Mouse (Mus musculus): ENCODE measurements around the gene Ank3. TPM values are rescaled to one million over a fixed set of nuclear protein-coding genes. Genes with fewer than 3 reads are reported as not detected.
A peak's percentile ranks its signal among the peaks of the same experiment; 100 is the strongest.

Gene Ank3
- polyA plus RNA-seq, 1 experiment from 2014 or later, result 48.8 TPM

DNA sequence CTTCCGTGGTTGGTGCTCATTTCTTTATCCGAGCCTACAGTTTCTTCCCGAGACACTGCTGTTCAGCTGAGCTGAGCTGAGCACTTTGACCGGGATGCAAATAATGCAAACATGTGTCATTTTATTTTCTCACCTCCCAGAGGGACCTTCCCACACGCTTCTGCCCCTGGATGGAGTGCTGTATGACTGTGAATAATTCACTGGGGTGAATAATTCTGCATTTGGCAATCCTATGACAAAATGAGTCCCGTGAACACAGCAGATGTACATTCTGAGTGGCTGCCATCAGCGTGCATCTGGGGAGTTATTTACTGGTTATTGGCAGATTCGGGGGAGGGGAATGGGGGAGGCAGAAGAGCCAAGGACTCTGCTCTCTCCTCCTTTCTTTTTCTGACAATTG is 345.6 kb downstream of the Ank3 start:
- TF ChIP-seq CTCF (IDR thresholded peaks at IDR 0.05; ENCODE audit: low read depth), result no peak
- no peak overlapping the region for H3K9ac ChIP-seq (ENCODE audit: low read depth, low read length)
- 39% methylated on average over 8 of the region's 8 CpGs for WGBS
- 0 out of 2 replicates have a peak, but pooled peaks cover 8% of the 10 kb centered on the region for H3K4me1 ChIP-seq (replicated peaks; ENCODE audit: insufficient read depth, low read length)
- H3K27ac ChIP-seq, result no peak overlapping the region; the same call in 1 of the 2 replicates
- DNase-seq (ENCODE audit: low spot score) (no peak), ATAC-seq (replicated peaks; ENCODE audit: low FRiP score, low read depth) (no peak)
- no peaks in the 10 kb centered on the region for H3K36me3 ChIP-seq (ENCODE audit: insufficient read depth, low read length)
- no peak overlapping the region for H3K4me3 ChIP-seq (replicated peaks; ENCODE audit: low read depth, low read length)
- no peaks in the 10 kb centered on the region for H3K9me3 ChIP-seq (replicated peaks; ENCODE audit: low read length)
- no peaks in the 10 kb centered on the region for H3K27me3 ChIP-seq (ENCODE audit: insufficient read depth, low read length)
- no peak overlapping the region for H3K4me2 ChIP-seq (ENCODE audit: low read length)

DNA sequence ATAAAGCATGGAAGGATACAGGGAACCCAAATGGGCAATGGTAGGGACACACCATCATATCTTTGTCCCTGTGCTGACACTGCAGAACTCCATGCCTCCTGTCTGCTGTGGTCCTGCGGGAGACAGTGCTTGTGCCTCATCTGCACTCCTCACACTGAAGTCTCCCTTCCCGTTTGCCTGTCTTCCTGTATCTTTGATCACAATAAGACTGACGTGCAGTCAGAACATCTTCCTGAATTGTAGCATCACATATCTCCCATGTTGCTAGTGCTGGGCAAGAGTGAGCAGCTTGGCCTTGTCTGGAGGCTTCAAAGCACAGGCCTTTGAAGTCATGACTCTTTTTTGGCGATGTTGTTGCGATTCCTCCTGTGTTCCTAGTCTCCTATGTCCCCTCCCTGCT is 346.3 kb downstream of the Ank3 start:
- ATAC-seq (replicated peaks; ENCODE audit: low FRiP score, low read depth) (no peak), DNase-seq (ENCODE audit: low spot score) (no peak)
- Histone ChIP-seq H3K27me3 (ENCODE audit: insufficient read depth, low read length) (no peaks in the 10 kb centered on the region), H3K4me1 (replicated peaks; ENCODE audit: insufficient read depth, low read length) (0 out of 2 replicates have a peak, but pooled peaks cover 8% of the 10 kb centered on the region), H3K9me3 (replicated peaks; ENCODE audit: low read length) (no peaks in the 10 kb centered on the region), H3K27ac (no peak overlapping the region), H3K4me2 (ENCODE audit: low read length) (no peak overlapping the region), H3K4me3 (replicated peaks; ENCODE audit: low read depth, low read length) (no peak overlapping the region), H3K36me3 (ENCODE audit: insufficient read depth, low read length) (no peaks in the 10 kb centered on the region), H3K9ac (ENCODE audit: low read depth, low read length) (no peak overlapping the region)
- no peak for TF ChIP-seq CTCF (IDR thresholded peaks at IDR 0.05; ENCODE audit: low read depth)
- WGBS, result 73% methylated on average over 5 of the region's 5 CpGs

DNA sequence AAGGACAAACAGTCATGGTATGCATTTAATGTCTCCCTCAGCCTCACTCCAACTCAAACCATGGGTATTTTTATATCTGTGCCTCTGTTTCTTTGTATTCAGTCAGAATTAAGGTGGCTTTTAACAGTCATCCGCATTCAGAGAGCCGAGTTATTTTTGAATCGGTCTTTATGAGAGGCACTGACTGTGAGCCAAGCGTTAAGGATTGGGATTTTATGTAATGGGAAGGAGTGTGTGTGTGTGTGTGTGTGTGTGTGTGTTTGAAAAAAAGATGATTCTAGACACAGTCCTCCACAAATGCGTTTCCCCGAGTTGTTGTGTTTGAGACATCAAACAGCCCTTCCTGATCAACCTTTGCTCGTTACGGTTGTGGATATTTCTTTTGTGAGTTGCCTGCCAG is 347.7 kb downstream of the Ank3 start:
- no peaks in the 10 kb centered on the region for H3K27me3 ChIP-seq (ENCODE audit: insufficient read depth, low read length)
- 0 out of 2 replicates have a peak overlapping the region, but pooled peaks have one; percentile 8 for H3K27ac ChIP-seq
- WGBS, result 62% methylated on average over 8 of the region's 8 CpGs
- no peak overlapping the region for H3K9ac ChIP-seq (ENCODE audit: low read depth, low read length)
- TF ChIP-seq CTCF (IDR thresholded peaks at IDR 0.05; ENCODE audit: low read depth), result no peak
- no peaks in the 10 kb centered on the region for H3K9me3 ChIP-seq (replicated peaks; ENCODE audit: low read length)
- ATAC-seq (replicated peaks; ENCODE audit: low FRiP score, low read depth) (no peak), DNase-seq (ENCODE audit: low spot score) (no peak)
- no peak overlapping the region for H3K4me2 ChIP-seq (ENCODE audit: low read length)
- 0 out of 2 replicates have a peak, but pooled peaks cover 8% of the 10 kb centered on the region for H3K4me1 ChIP-seq (replicated peaks; ENCODE audit: insufficient read depth, low read length)
- no peak overlapping the region for H3K4me3 ChIP-seq (replicated peaks; ENCODE audit: low read depth, low read length)
- no peaks in the 10 kb centered on the region for H3K36me3 ChIP-seq (ENCODE audit: insufficient read depth, low read length)

DNA sequence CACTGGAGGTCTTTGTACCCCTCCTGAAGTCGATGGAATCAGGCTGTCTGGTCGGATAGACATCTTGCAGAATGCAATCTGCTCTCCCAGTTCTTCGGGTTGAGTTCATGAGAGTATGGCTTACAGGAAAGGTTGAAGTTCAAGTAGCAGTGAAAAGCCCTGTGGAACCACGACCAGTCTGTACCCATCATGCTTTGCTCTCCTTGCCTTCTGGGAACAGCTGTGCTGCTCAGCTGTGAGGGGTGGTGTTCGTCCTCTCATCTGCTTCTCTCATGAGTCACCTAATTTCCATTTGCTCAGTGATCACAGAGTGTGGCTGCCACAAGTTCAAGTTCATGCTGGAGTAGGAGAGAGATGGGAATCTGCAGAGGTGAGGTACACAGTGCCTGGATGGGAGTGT is 348.2 kb downstream of the Ank3 start:
- ATAC-seq (replicated peaks; ENCODE audit: low FRiP score, low read depth) (no peak), DNase-seq (ENCODE audit: low spot score) (peak; percentile 52)
- 0 out of 2 replicates have a peak, but pooled peaks cover 8% of the 10 kb centered on the region for H3K4me1 ChIP-seq (replicated peaks; ENCODE audit: insufficient read depth, low read length)
- 0 out of 2 replicates have a peak overlapping the region, but pooled peaks have one; percentile 8 for H3K27ac ChIP-seq
- H3K9ac ChIP-seq (ENCODE audit: low read depth, low read length), result no peak overlapping the region
- WGBS, result 43% methylated on average over 5 of the region's 5 CpGs
- no peak for TF ChIP-seq CTCF (IDR thresholded peaks at IDR 0.05; ENCODE audit: low read depth)
- no peak overlapping the region for H3K4me2 ChIP-seq (ENCODE audit: low read length)
- H3K36me3 ChIP-seq (ENCODE audit: insufficient read depth, low read length), result no peaks in the 10 kb centered on the region
- H3K9me3 ChIP-seq (replicated peaks; ENCODE audit: low read length), result no peaks in the 10 kb centered on the region
- no peaks in the 10 kb centered on the region for H3K27me3 ChIP-seq (ENCODE audit: insufficient read depth, low read length)
- no peak overlapping the region for H3K4me3 ChIP-seq (replicated peaks; ENCODE audit: low read depth, low read length)

DNA sequence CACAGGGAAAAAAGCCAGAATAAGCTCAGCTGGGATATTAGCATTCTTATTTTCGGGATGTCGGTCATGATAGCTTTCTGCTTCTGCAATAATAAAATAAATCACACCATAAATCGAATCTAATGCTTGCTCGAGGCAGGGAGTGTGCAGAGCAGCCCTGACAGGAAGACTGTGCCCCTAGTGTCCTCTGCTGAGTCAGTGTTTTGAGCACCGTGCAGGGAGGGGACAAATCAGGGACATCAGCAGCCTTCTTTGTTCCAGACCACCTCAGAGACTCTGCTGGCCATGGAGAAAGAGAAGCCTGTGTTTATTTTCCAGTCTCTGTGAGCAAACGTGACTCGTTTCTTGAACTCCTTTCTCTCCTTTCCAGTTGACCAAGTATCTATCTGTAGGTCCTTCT is 352.8 kb downstream of the Ank3 start:
- no peaks in the 10 kb centered on the region for H3K4me1 ChIP-seq (replicated peaks; ENCODE audit: insufficient read depth, low read length)
- no peak for TF ChIP-seq CTCF (IDR thresholded peaks at IDR 0.05; ENCODE audit: low read depth)
- H3K4me3 ChIP-seq (replicated peaks; ENCODE audit: low read depth, low read length), result no peak overlapping the region
- H3K36me3 ChIP-seq (ENCODE audit: insufficient read depth, low read length), result no peaks in the 10 kb centered on the region
- H3K27ac ChIP-seq, result no peak overlapping the region
- H3K4me2 ChIP-seq (ENCODE audit: low read length), result no peak overlapping the region
- H3K9me3 ChIP-seq (replicated peaks; ENCODE audit: low read length), result no peaks in the 10 kb centered on the region
- DNase-seq (ENCODE audit: low spot score), result peak; percentile 31
- H3K27me3 ChIP-seq (ENCODE audit: insufficient read depth, low read length), result no peaks in the 10 kb centered on the region
- no peak for ATAC-seq (replicated peaks; ENCODE audit: low FRiP score, low read depth)
- no peak overlapping the region for H3K9ac ChIP-seq (ENCODE audit: low read depth, low read length)
- 13% methylated on average over 7 of the region's 7 CpGs for WGBS

DNA sequence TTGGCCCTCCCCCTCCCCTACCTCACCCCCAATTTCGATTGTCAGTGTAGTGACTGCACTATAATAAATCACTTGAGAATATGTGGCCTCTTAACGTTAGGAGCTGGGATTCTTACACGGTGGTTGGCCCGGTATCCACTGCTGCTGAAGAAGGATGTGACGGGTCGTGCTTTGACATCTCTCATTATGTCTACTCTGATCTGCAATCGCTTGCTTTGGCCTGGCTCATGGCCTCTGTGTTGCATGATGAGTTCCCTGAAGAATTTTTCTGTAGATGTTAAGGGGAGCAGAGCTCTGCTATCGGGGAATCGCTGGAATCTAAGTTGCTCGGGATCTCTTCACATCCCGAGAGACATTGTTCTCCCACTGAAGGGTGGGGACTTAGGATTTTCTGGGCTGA is 354.9 kb downstream of the Ank3 start:
- Histone ChIP-seq H3K4me1 (replicated peaks; ENCODE audit: insufficient read depth, low read length) (no peaks in the 10 kb centered on the region), H3K4me2 (ENCODE audit: low read length) (no peak overlapping the region), H3K36me3 (ENCODE audit: insufficient read depth, low read length) (no peaks in the 10 kb centered on the region), H3K4me3 (replicated peaks; ENCODE audit: low read depth, low read length) (no peak overlapping the region), H3K9me3 (replicated peaks; ENCODE audit: low read length) (no peaks in the 10 kb centered on the region), H3K27me3 (ENCODE audit: insufficient read depth, low read length) (no peaks in the 10 kb centered on the region), H3K27ac (no peak overlapping the region), H3K9ac (ENCODE audit: low read depth, low read length) (no peak overlapping the region)
- DNase-seq (ENCODE audit: low spot score) (peak; percentile 48), ATAC-seq (replicated peaks; ENCODE audit: low FRiP score, low read depth) (no peak)
- WGBS, result 60% methylated on average over 11 of the region's 11 CpGs
- TF ChIP-seq CTCF (IDR thresholded peaks at IDR 0.05; ENCODE audit: low read depth), result no peak

Data from kidney, postnatal 0 days (tissue).